Mouse (Mus musculus): ENCODE data around the gene Trim47. TPM values are rescaled to one million over a fixed set of nuclear protein-coding genes. Genes with fewer than 3 reads are reported as not detected.

Trim47 gene
- polyA plus RNA-seq, 1 experiment, result 101 TPM

DNA sequence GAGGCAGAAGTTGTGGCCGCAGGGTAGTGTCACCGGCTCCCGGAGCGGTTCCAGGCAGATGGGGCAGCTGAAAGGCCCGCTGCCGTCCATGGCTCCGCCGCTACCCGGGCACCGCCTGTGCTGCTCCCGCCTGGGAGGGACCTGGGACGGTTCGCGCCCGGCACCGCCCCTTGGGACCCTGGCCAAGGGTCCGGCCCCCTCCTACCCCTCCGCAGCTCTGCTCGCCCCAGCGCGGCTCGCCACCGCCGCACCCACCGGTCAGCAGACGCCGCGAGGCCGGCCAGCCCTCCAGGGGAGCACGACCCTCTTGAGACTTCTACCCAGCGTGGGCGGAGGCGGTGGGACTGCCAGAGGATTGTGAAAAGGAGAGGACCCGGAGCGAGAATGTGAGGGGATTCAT is 16.9 kb downstream of the Trim47 start:
- TF ChIP-seq MYOG (IDR thresholded peaks at IDR 0.05; ENCODE audit: control insufficient read depth in 1 of 3, insufficient read depth in 1 of 3, insufficient read length in 2 of 3, low read depth in 2 of 3) (peak in 2 of 3 experiments; percentile 7 to 42), POLR2A (IDR thresholded peaks at IDR 0.05; ENCODE audit: insufficient read length, low read depth) (peak; percentile 86), TCF3 (IDR thresholded peaks at IDR 0.05; ENCODE audit: insufficient read length, low read depth) (no peak), POLR2AphosphoS2 (IDR thresholded peaks at IDR 0.05; ENCODE audit: insufficient read length, low read depth) (peak; percentile 96), USF1 (IDR thresholded peaks at IDR 0.05; ENCODE audit: low read depth) (no peak), MYOD1 (IDR thresholded peaks at IDR 0.05; ENCODE audit: control insufficient read depth in 1 of 3, insufficient read length in 2 of 3, low read depth in 2 of 3) (peak in 1 of 3 experiments; percentile 9), CEBPB (IDR thresholded peaks at IDR 0.05; ENCODE audit: insufficient read depth, poor library complexity, severe bottlenecking) (no peak), MAX (IDR thresholded peaks at IDR 0.05; ENCODE audit: low read depth) (no peak), E2F4 (IDR thresholded peaks at IDR 0.05; ENCODE audit: insufficient read depth) (peak; percentile 35)
- H3K79me2 ChIP-seq (ENCODE audit: control insufficient read depth, insufficient read depth), result peaks cover 11% of the 10 kb centered on the region
- H3K4me3 ChIP-seq, result peak overlapping the region; percentile 78
- H3ac ChIP-seq (ENCODE audit: control insufficient read depth, insufficient read length), result peak overlapping the region; percentile 66
- H3K36me3 ChIP-seq (ENCODE audit: control insufficient read depth, insufficient read depth), result no peaks in the 10 kb centered on the region
- H3K27me3 ChIP-seq (ENCODE audit: control insufficient read depth, insufficient read depth, insufficient read length), result no peaks in the 10 kb centered on the region
- peak overlapping the region; percentile 79 for H3K4me2 ChIP-seq (ENCODE audit: low read depth)

GRCm38 (mm10) chr11:116109441-116110081 is 17.4 kb downstream of the Trim47 start:
- Histone ChIP-seq H3K36me3 (ENCODE audit: control insufficient read depth, insufficient read depth) (no peaks in the 10 kb centered on the region), H3K27me3 (ENCODE audit: control insufficient read depth, insufficient read depth, insufficient read length) (no peaks in the 10 kb centered on the region), H3K4me2 (ENCODE audit: low read depth) (peak overlapping the region; percentile 92), H3K4me3 (peak overlapping the region; percentile 78), H3ac (ENCODE audit: control insufficient read depth, insufficient read length) (peak overlapping the region; percentile 66), H3K79me2 (ENCODE audit: control insufficient read depth, insufficient read depth) (peaks cover 11% of the 10 kb centered on the region)
- TF ChIP-seq MAX (IDR thresholded peaks at IDR 0.05; ENCODE audit: low read depth), result peak; percentile 53
- TF ChIP-seq POLR2AphosphoS2 (IDR thresholded peaks at IDR 0.05; ENCODE audit: insufficient read length, low read depth), result peak; percentile 83
- TF ChIP-seq REST (IDR thresholded peaks at IDR 0.05; ENCODE audit: insufficient read depth, insufficient read length), result no peak
- peak in 2 of 3 experiments; percentile 41 to 73 for TF ChIP-seq MYOD1 (IDR thresholded peaks at IDR 0.05; ENCODE audit: control insufficient read depth in 1 of 3, insufficient read length in 2 of 3, low read depth in 2 of 3)
- no peak for TF ChIP-seq SRF (IDR thresholded peaks at IDR 0.05; ENCODE audit: control insufficient read depth, insufficient read length, low read depth)
- no peak for TF ChIP-seq TCF3 (IDR thresholded peaks at IDR 0.05; ENCODE audit: insufficient read length, low read depth)
- peak; percentile 71 for TF ChIP-seq POLR2A (IDR thresholded peaks at IDR 0.05; ENCODE audit: insufficient read length, low read depth)
- no peak for TF ChIP-seq E2F4 (IDR thresholded peaks at IDR 0.05; ENCODE audit: insufficient read depth)
- no peak for TF ChIP-seq USF1 (IDR thresholded peaks at IDR 0.05; ENCODE audit: low read depth)
- TF ChIP-seq CEBPB (IDR thresholded peaks at IDR 0.05; ENCODE audit: insufficient read depth, poor library complexity, severe bottlenecking), result no peak
- no peak for TF ChIP-seq TCF12 (IDR thresholded peaks at IDR 0.05; ENCODE audit: insufficient read depth, poor library complexity, severe bottlenecking)
- TF ChIP-seq MYOG (IDR thresholded peaks at IDR 0.05; ENCODE audit: control insufficient read depth in 1 of 3, insufficient read depth in 1 of 3, insufficient read length in 2 of 3, low read depth in 2 of 3), result peak in 2 of 3 experiments; percentile 53 to 84

GRCm38 (mm10) chr11:116108464-116109137 is 18.4 kb downstream of the Trim47 start:
- H3K4me3 ChIP-seq, result peak overlapping the region; percentile 78
- H3K4me2 ChIP-seq (ENCODE audit: low read depth), result peak overlapping the region; percentile 92
- no peaks in the 10 kb centered on the region for H3K36me3 ChIP-seq (ENCODE audit: control insufficient read depth, insufficient read depth)
- H3K27me3 ChIP-seq (ENCODE audit: control insufficient read depth, insufficient read depth, insufficient read length), result no peaks in the 10 kb centered on the region
- TF ChIP-seq E2F4 (IDR thresholded peaks at IDR 0.05; ENCODE audit: insufficient read depth) (no peak), MYOG (IDR thresholded peaks at IDR 0.05; ENCODE audit: control insufficient read depth in 1 of 3, insufficient read depth in 1 of 3, insufficient read length in 2 of 3, low read depth in 2 of 3) (no peak), REST (IDR thresholded peaks at IDR 0.05; ENCODE audit: insufficient read depth, insufficient read length) (no peak), POLR2AphosphoS2 (IDR thresholded peaks at IDR 0.05; ENCODE audit: insufficient read length, low read depth) (peak; percentile 95), TCF3 (IDR thresholded peaks at IDR 0.05; ENCODE audit: insufficient read length, low read depth) (no peak), USF1 (IDR thresholded peaks at IDR 0.05; ENCODE audit: low read depth) (peak; percentile 7), MYOD1 (IDR thresholded peaks at IDR 0.05; ENCODE audit: control insufficient read depth in 1 of 3, insufficient read length in 2 of 3, low read depth in 2 of 3) (peak in 1 of 3 experiments; percentile 1), POLR2A (IDR thresholded peaks at IDR 0.05; ENCODE audit: insufficient read length, low read depth) (peak; percentile 89), MAX (IDR thresholded peaks at IDR 0.05; ENCODE audit: low read depth) (no peak), TCF12 (IDR thresholded peaks at IDR 0.05; ENCODE audit: insufficient read depth, poor library complexity, severe bottlenecking) (no peak)
- peak overlapping the region; percentile 66 for H3ac ChIP-seq (ENCODE audit: control insufficient read depth, insufficient read length)
- H3K79me2 ChIP-seq (ENCODE audit: control insufficient read depth, insufficient read depth), result peaks cover 11% of the 10 kb centered on the region

- peak overlapping the region; percentile 78 for H3K4me3 ChIP-seq
- H3ac ChIP-seq (ENCODE audit: control insufficient read depth, insufficient read length), result peak overlapping the region; percentile 5
- no peaks in the 10 kb centered on the region for H3K36me3 ChIP-seq (ENCODE audit: control insufficient read depth, insufficient read depth)
- no peaks in the 10 kb centered on the region for H3K27me3 ChIP-seq (ENCODE audit: control insufficient read depth, insufficient read depth, insufficient read length)
- H3K4me2 ChIP-seq (ENCODE audit: low read depth), result peak overlapping the region; percentile 92
- TF ChIP-seq TCF12 (IDR thresholded peaks at IDR 0.05; ENCODE audit: insufficient read depth, poor library complexity, severe bottlenecking), result no peak
- no peak for TF ChIP-seq TCF3 (IDR thresholded peaks at IDR 0.05; ENCODE audit: insufficient read length, low read depth)
- TF ChIP-seq MYOG (IDR thresholded peaks at IDR 0.05; ENCODE audit: control insufficient read depth in 1 of 3, insufficient read depth in 1 of 3, insufficient read length in 2 of 3, low read depth in 2 of 3), result no peak
- peak; percentile 53 for TF ChIP-seq POLR2AphosphoS2 (IDR thresholded peaks at IDR 0.05; ENCODE audit: insufficient read length, low read depth)
- no peak for TF ChIP-seq USF1 (IDR thresholded peaks at IDR 0.05; ENCODE audit: low read depth)
- no peak for TF ChIP-seq CEBPB (IDR thresholded peaks at IDR 0.05; ENCODE audit: insufficient read depth, poor library complexity, severe bottlenecking)
- peaks cover 11% of the 10 kb centered on the region for H3K79me2 ChIP-seq (ENCODE audit: control insufficient read depth, insufficient read depth)
These were observed 19.2 kb downstream of the Trim47 start for GRCm38 (mm10) chr11:116107777-116108285.
